Mouse (Mus musculus): ENCODE measurements at regions not wholly inside any gene's neighbourhood (a gene's known extent, or its start where the extent isn't known, plus 50 kb on each side); places are given as distances from the start of the nearest gene placed in this dataset.

GRCm38 (mm10) chr12:28255524-28255923, 296.7 kb downstream of the Dcdc2c start:
- no peak for TF ChIP-seq CTCF (IDR thresholded peaks at IDR 0.05; ENCODE audit: borderline replicate concordance, extremely low read depth, insufficient read depth, insufficient read length)
- no peak for TF ChIP-seq POLR2A (IDR thresholded peaks at IDR 0.05; ENCODE audit: borderline replicate concordance, extremely low read depth, insufficient read depth, insufficient read length, poor library complexity, severe bottlenecking)
